Mouse (Mus musculus) MEL (cell line): Measurements from ENCODE around the gene Flnb.

Experiments
- CTCF ChIP-seq, 3 experiments: IDR thresholded peaks in 2 of 3; conservative IDR thresholded peaks in 1 of 3; 2 replicates each; pipeline ENCODE4 v1.5.1; 2011 to 2012; ENCODE audit warnings: low read length in 3 of 3, low read depth in 2 of 3, mild to moderate bottlenecking in 2 of 3, improper control_type of control experiment in 1 of 3, inconsistent platforms in 1 of 3, mixed read lengths in 1 of 3, moderate library complexity in 1 of 3; ENCODE audit not compliant: control insufficient read depth in 1 of 3, insufficient read depth in 1 of 3, poor library complexity in 1 of 3, severe bottlenecking in 1 of 3
- MEF2A ChIP-seq: IDR thresholded peaks from 2 replicates; pipeline ENCODE4 v1.6.1; 2014; ENCODE audit warnings: low read depth, mild to moderate bottlenecking, inconsistent platforms, low read length, improper control_type of control experiment; ENCODE audit not compliant: poor library complexity, insufficient replicate concordance, severe bottlenecking; ENCODE audit errors: extremely low read depth
- NELFE ChIP-seq: IDR thresholded peaks from 2 replicates; pipeline ENCODE4 v1.6.1; 2011; ENCODE audit warnings: low read depth, low read length, improper control_type of control experiment
- POLR2A ChIP-seq, 2 experiments: IDR thresholded peaks; 2 replicates each; pipeline ENCODE4 v1.6.1; 2011 to 2012; ENCODE audit warnings: low read length in 2 of 2, mild to moderate bottlenecking in 2 of 2, control low read depth in 1 of 2, improper control_type of control experiment in 1 of 2, low read depth in 1 of 2, moderate library complexity in 1 of 2; ENCODE audit not compliant: control insufficient read depth in 1 of 2, insufficient read depth in 1 of 2, poor library complexity in 1 of 2
- TCF12 ChIP-seq: IDR thresholded peaks from 2 replicates; pipeline ENCODE4 v1.6.1; 2014; ENCODE audit warnings: low read depth, mild to moderate bottlenecking, inconsistent platforms, low read length, improper control_type of control experiment, moderate library complexity
- USF1 ChIP-seq: IDR thresholded peaks from 2 replicates; pipeline ENCODE4 v1.6.1; 2014; ENCODE audit warnings: low read depth, mild to moderate bottlenecking, inconsistent platforms, low read length, improper control_type of control experiment, moderate library complexity

DNA sequence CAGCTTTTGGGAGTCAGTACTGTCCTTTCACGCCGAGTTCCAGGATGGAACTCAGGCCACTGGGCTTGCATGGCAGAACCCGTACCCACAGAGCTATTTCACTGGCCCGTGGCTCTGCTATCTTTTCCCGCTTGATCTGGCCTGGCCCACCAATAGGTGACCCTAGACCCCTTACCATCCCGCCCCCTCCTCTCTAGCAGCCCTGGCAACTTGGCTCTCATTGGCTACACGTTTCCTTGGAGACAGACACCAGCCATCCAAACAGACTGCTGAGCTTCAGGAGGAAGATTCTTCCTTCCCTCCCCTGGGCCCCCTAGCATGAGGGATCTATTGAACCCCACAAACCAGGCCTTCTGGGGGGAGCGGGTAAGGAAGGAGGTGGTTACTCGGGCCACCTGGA is 139.3 kb downstream of the Flnb start, which contains the start of gene Gm45521:
- no peak for TF ChIP-seq POLR2A (IDR thresholded peaks at IDR 0.05; ENCODE audit: control insufficient read depth in 1 of 2, insufficient read depth in 1 of 2, low read depth in 1 of 2, low read length in 2 of 2, poor library complexity in 1 of 2)
- no peak for TF ChIP-seq NELFE
- TF ChIP-seq USF1, result no peak
- TF ChIP-seq TCF12, result no peak
- TF ChIP-seq CTCF (IDR thresholded peaks at IDR 0.05 in 2 of 3, conservative IDR thresholded peaks at IDR 0.05 in 1 of 3; ENCODE audit: control insufficient read depth in 1 of 3, insufficient read depth in 1 of 3, low read depth in 2 of 3, low read length in 3 of 3, poor library complexity in 1 of 3, severe bottlenecking in 1 of 3), result no peak
- no peak for TF ChIP-seq MEF2A
